Mouse (Mus musculus): ENCODE results near the gene Mgat5. TPM values are rescaled to one million over a fixed set of nuclear protein-coding genes. Genes with fewer than 3 reads are reported as not detected.
A peak's percentile ranks its signal among the peaks of the same experiment; 100 is the strongest.

Gene Mgat5
- polyA plus RNA-seq, 1 experiment from 2014 or later, result 5.9 TPM

DNA sequence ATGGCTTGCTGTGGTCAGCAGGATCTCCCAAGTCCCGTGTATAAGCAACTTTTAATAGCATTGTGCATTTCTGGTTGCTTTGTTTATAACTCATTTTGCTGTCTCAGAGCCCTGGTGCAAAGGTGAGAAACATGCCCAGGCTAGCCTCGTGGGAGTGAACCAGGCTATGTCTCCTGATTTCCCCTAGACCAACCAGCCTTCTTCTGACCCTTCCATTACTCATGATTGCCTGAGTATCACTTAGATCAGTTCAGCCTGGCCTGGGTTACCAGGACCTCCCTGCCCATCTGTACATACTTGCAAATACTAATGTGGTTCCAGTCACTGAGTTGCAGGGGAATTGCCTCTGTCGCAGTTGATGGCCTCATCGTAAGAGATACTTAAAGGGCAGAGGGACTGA is 14.8 kb downstream of the Mgat5 start:
- Histone ChIP-seq H3K9ac (no peak overlapping the region), H3K9me3 (no peaks in the 10 kb centered on the region), H3K4me1 (replicated peaks) (peaks cover 14% of the 10 kb centered on the region; the same call in 1 of the 2 replicates), H3K4me3 (replicated peaks) (no peak overlapping the region), H3K36me3 (no peaks in the 10 kb centered on the region), H3K27me3 (replicated peaks) (no peaks in the 10 kb centered on the region), H3K27ac (no peak overlapping the region), H3K4me2 (replicated peaks) (no peak overlapping the region)
- 75% methylated on average over 4 of the region's 4 CpGs for WGBS
- ATAC-seq, result no peak

DNA sequence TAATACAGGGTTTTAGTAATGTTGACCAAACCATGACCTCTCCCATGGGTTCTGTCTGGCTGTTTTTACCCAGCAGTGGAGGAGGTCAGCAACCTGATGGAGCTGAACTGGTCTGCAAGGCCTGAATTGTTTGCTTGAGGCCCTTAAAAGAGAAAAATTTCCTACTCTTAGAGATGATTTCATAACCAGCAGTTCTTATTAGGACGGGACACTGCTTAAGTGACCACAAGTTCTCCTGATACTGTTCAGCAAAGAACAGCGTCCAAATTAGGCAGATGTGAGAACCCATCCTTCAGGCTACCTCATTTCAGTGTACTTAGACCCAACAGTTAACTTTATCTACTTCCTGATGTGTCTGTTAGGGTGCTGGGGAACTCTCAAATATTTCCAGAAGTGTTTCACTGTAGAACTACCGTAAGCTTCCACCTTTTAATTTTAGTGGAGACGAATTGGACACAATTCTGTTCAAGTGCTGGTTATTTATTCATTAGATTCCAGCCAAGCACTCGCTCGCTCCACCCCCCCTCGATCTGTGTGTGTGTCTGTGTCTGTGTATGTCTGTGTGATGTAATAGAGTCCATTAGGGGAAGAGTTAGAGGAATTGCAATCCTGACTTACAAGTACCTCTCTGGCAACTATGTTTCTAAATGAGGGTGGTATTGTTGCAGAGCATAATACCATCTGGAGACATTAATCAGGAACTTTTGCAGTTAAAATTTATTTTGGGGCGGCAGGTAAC is 17.4 kb downstream of the Mgat5 start:
- H3K4me2 ChIP-seq (replicated peaks), result no peak overlapping the region
- no peaks in the 10 kb centered on the region for H3K36me3 ChIP-seq
- H3K27ac ChIP-seq, result no peak overlapping the region
- no peaks in the 10 kb centered on the region for H3K27me3 ChIP-seq (replicated peaks)
- H3K4me1 ChIP-seq (replicated peaks), result peaks cover 5% of the 10 kb centered on the region; the same call in 1 of the 2 replicates
- no peak for ATAC-seq
- no peak overlapping the region for H3K4me3 ChIP-seq (replicated peaks)
- no peak overlapping the region for H3K9ac ChIP-seq
- H3K9me3 ChIP-seq, result no peaks in the 10 kb centered on the region
- 64% methylated on average over 8 of the region's 8 CpGs for WGBS

DNA sequence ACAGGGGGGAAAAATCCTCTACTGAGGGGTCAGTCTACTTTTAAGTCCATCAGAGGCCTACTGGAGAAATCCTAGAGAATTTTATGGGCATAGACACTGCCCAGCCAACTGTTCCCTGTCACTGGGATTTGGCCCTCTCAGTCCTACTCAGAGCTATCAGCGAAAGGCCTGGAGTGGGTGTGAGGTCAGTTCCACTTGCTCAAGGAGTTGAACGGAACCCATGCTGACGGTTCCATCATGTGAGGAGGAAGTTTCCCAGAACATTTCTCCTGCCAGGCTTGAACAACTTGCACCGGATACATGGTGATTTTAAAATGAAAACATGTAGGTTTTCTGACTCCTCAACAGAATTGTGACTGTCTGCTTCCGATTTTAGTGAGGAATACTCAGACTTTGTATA is 20.2 kb downstream of the Mgat5 start:
- 88% methylated on average over 5 of the region's 5 CpGs for WGBS
- ATAC-seq, result no peak

DNA sequence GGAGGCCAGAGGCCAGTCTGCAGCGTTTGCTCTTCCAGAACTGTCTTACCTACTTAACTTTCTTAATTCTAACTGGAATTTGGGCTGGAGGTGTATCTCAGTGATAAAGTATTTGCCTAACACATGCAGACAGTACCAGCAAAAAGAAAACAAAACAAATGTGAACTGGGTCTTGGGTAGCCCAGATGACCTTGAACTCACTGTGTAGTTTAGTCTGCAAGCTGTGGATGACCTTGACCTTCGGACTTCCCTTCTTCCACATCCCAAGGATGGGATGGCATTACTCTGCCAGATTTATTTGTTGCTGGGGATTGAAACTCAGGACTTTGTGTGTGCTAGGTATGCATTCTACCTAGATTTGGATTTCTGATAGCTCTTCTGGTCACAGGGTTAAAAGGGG is 24.2 kb downstream of the Mgat5 start:
- no peak overlapping the region for H3K27ac ChIP-seq
- no peaks in the 10 kb centered on the region for H3K9me3 ChIP-seq
- no peaks in the 10 kb centered on the region for H3K36me3 ChIP-seq
- H3K9ac ChIP-seq, result no peak overlapping the region
- H3K4me2 ChIP-seq (replicated peaks), result no peak overlapping the region
- H3K4me3 ChIP-seq (replicated peaks), result no peak overlapping the region
- H3K4me1 ChIP-seq (replicated peaks), result 0 out of 2 replicates have a peak, but pooled peaks cover 5% of the 10 kb centered on the region
- H3K27me3 ChIP-seq (replicated peaks), result no peaks in the 10 kb centered on the region
- no peak for ATAC-seq
- WGBS, result 89% methylated on average over 2 of the region's 2 CpGs

More for the DNA sequence above, 20.2 kb downstream of the Mgat5 start:
- Histone ChIP-seq H3K9ac (no peak overlapping the region), H3K9me3 (no peaks in the 10 kb centered on the region), H3K4me3 (replicated peaks) (no peak overlapping the region), H3K27ac (no peak overlapping the region), H3K4me2 (replicated peaks) (no peak overlapping the region), H3K4me1 (replicated peaks) (no peaks in the 10 kb centered on the region), H3K27me3 (replicated peaks) (no peaks in the 10 kb centered on the region), H3K36me3 (no peaks in the 10 kb centered on the region)

DNA sequence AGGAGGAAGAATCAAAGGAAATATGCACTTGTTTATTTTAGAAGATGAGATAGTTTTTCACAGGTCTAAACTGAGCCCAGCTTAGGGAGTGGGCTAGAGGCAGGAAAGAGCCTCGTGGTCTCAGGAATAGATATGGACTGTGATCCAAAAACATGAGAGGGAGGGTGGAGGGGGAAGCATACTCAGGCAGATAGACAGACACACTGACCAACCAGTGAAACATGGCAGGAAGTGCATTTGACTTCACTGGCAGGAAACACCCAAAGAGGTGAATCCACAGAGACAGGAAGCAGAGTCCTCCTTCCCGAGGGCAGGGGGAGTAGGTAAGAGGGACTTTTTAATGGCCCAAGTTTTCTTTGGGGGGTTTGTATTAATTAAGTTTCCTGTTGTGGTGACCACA is 25.7 kb downstream of the Mgat5 start:
- no peak overlapping the region for H3K27ac ChIP-seq
- H3K36me3 ChIP-seq, result no peaks in the 10 kb centered on the region
- H3K4me3 ChIP-seq (replicated peaks), result no peak overlapping the region
- no peak overlapping the region for H3K4me2 ChIP-seq (replicated peaks)
- no peaks in the 10 kb centered on the region for H3K9me3 ChIP-seq
- no peaks in the 10 kb centered on the region for H3K27me3 ChIP-seq (replicated peaks)
- H3K9ac ChIP-seq, result no peak overlapping the region
- WGBS, result 41% methylated on average over 2 of the region's 2 CpGs
- H3K4me1 ChIP-seq (replicated peaks), result 0 out of 2 replicates have a peak, but pooled peaks cover 5% of the 10 kb centered on the region
- ATAC-seq, result no peak

DNA sequence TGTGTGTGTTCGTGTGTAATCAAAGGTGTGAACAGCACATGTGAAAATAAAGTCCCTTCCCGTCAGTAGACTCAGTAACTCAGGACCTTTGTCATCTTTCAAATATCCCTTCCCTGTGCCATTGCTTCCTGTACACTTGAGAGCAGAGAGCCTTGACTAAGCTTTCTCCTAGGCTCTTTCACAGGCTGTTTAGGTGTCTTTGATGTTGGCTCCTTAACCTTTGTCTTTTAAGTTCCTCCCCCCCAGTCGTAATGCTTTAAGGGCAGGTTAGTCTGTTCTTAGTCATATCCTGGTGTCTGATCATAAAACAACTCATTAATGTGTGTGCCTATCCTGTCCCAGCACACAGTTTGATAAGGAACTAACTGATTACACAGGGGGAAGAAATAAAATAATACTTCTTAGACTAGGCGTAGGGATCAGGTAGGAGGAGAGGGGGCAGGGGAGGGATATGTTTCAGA is 28.4 kb downstream of the Mgat5 start:
- ATAC-seq, result peak; percentile 87
- WGBS, result 46% methylated on average over 4 of the region's 4 CpGs
- no peaks in the 10 kb centered on the region for H3K27me3 ChIP-seq (replicated peaks)
- H3K4me3 ChIP-seq (replicated peaks), result no peak overlapping the region
- H3K4me2 ChIP-seq (replicated peaks), result no peak overlapping the region
- no peaks in the 10 kb centered on the region for H3K9me3 ChIP-seq
- 0 out of 2 replicates have a peak, but pooled peaks cover 5% of the 10 kb centered on the region for H3K4me1 ChIP-seq (replicated peaks)
- no peaks in the 10 kb centered on the region for H3K36me3 ChIP-seq
- no peak overlapping the region for H3K9ac ChIP-seq
- H3K27ac ChIP-seq, result peak overlapping the region; percentile 40

DNA sequence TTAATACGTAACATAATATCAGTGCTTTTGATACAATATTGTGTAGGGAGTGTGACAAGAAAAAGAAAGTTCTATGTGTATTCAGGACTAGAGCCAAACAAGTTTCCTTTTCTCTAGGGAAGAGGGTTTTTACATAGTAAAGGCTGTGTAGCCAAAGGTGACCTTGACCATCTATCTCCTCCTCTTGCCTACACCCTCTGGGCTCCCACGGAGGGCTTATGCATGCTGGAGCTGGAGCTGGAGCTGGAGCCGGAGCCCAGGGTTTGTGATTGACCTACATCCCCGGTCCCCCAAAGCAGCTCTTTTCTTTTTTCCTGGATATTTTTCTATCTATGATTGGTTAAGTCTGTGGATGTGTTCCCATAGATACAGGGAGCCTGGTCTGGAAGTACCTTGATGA is 30.3 kb downstream of the Mgat5 start:
- 80% methylated on average over 4 of the region's 4 CpGs for WGBS
- H3K36me3 ChIP-seq, result no peaks in the 10 kb centered on the region
- H3K4me3 ChIP-seq (replicated peaks), result no peak overlapping the region
- H3K27me3 ChIP-seq (replicated peaks), result no peaks in the 10 kb centered on the region
- H3K27ac ChIP-seq, result no peak overlapping the region
- no peaks in the 10 kb centered on the region for H3K9me3 ChIP-seq
- H3K4me2 ChIP-seq (replicated peaks), result no peak overlapping the region
- H3K4me1 ChIP-seq (replicated peaks), result peaks cover 10% of the 10 kb centered on the region; the same call in 1 of the 2 replicates
- no peak for ATAC-seq
- H3K9ac ChIP-seq, result no peak overlapping the region

DNA sequence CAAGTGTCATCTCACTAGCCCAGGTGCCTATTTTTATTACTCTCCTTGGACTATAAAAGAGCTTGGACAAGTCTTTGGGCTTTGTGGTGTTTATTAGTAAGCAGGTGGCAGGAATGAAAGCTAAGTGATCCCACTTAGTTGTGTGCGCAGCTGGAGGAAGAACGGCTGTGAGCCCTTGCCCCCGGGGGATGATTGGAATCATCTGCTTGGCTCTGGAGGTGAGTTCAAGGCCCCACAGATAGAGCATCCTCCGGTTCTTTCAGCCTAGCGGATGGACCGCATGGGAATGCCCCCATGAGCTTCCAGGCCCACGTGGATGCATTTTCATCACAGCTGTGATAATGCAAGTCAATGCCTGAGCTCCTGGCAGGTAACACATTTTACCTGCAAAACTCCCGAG is 31.6 kb downstream of the Mgat5 start:
- Histone ChIP-seq H3K4me1 (replicated peaks) (peaks cover 10% of the 10 kb centered on the region; the same call in 1 of the 2 replicates), H3K27me3 (replicated peaks) (no peaks in the 10 kb centered on the region), H3K27ac (no peak overlapping the region), H3K4me2 (replicated peaks) (no peak overlapping the region), H3K36me3 (no peaks in the 10 kb centered on the region), H3K9ac (no peak overlapping the region), H3K9me3 (no peaks in the 10 kb centered on the region), H3K4me3 (replicated peaks) (no peak overlapping the region)
- 75% methylated on average over 8 of the region's 8 CpGs for WGBS
- no peak for ATAC-seq

DNA sequence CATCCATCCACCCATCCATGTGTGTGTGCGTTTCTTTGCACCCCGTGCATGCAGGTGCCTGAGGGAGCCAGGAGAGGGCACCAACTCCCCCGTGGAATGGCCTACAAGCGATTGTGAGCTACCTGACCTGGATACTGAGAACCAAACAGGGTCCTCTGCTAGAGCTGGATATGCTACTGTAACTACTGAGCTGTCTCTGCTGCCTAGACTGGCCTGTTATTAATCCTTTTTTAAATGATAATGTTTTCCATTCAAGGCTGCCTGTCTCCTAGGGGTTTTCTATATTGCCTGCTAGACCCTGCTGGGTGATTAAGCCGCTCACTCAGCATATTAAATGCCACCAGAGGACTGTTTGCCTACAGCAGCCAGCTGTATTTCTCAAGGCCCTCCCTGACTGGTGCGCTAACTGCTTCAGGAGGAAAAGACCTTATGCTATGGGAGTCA is 34.1 kb downstream of the Mgat5 start:
- H3K9me3 ChIP-seq, result no peaks in the 10 kb centered on the region
- H3K9ac ChIP-seq, result no peak overlapping the region
- WGBS, result 59% methylated on average over 6 of the region's 6 CpGs
- no peaks in the 10 kb centered on the region for H3K27me3 ChIP-seq (replicated peaks)
- H3K27ac ChIP-seq, result no peak overlapping the region
- H3K4me1 ChIP-seq (replicated peaks), result peaks cover 10% of the 10 kb centered on the region; the same call in 1 of the 2 replicates
- H3K36me3 ChIP-seq, result no peaks in the 10 kb centered on the region
- ATAC-seq, result no peak
- H3K4me2 ChIP-seq (replicated peaks), result no peak overlapping the region
- no peak overlapping the region for H3K4me3 ChIP-seq (replicated peaks)

DNA sequence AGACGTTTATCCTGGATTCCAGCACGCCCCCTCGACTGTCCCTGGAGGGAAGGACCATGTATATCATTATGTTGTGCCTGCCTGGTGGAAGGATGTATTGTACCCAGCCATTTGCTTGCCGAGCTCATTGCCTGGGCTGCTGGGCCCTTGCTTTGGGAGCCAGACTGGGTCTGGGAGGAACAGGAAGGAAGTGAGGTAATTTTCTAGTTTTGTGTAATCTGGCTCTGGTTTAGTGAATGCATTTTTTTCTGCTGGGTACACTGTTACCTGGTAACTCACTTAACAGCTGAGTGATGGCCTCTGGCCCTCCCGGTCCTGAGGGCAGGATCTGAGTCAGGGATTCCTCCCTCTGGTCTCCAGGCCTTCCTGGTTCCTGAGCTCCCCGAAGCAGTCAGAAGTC is 35.1 kb downstream of the Mgat5 start:
- no peak overlapping the region for H3K9ac ChIP-seq
- H3K27me3 ChIP-seq (replicated peaks), result no peaks in the 10 kb centered on the region
- no peaks in the 10 kb centered on the region for H3K36me3 ChIP-seq
- no peak overlapping the region for H3K4me2 ChIP-seq (replicated peaks)
- peaks cover 13% of the 10 kb centered on the region for H3K4me1 ChIP-seq (replicated peaks)
- WGBS, result 35% methylated on average over 6 of the region's 6 CpGs
- peak; percentile 46 for ATAC-seq
- H3K9me3 ChIP-seq, result no peaks in the 10 kb centered on the region
- no peak overlapping the region for H3K4me3 ChIP-seq (replicated peaks)
- no peak overlapping the region for H3K27ac ChIP-seq

DNA sequence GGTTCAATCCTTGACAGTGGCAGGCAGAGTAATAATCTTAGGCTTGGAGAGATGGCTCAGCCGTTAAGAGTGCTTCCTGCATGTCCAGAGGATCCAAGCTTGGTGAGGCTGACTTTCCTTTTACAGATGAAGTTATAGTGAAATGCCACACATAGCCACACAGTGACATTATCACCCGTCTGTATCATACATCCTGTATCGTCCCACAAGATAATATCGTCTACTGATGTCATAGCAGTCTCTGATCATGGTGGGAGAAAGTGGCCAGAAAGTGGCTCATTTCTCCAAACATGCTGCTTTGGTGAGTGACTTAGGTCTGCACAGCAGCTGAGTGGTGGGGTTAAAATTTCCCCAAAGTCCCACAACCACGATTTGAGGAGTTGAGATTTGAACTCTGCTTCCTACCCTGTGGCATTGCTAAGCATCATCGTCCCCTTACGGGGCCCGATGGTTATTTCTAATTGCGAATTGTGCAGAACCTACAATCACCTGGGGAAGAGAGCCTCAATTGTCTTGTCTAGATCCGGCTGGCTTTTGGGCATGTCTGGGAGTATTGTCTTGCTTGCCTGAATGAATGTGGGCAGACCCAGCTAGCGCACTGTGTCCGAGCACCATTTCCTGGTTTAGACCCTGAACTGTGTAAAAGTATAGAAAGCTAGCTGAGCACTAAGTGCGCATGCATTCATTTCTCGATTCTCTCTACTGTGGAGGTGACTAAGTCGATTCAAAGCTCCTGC is 37.5 kb downstream of the Mgat5 start:
- Histone ChIP-seq H3K9me3 (no peaks in the 10 kb centered on the region), H3K4me3 (replicated peaks) (no peak overlapping the region), H3K9ac (no peak overlapping the region), H3K27ac (no peak overlapping the region), H3K4me1 (replicated peaks) (peaks cover 13% of the 10 kb centered on the region), H3K4me2 (replicated peaks) (no peak overlapping the region), H3K27me3 (replicated peaks) (no peaks in the 10 kb centered on the region), H3K36me3 (no peaks in the 10 kb centered on the region)
- 85% methylated on average over 15 of the region's 15 CpGs for WGBS
- ATAC-seq, result no peak

DNA sequence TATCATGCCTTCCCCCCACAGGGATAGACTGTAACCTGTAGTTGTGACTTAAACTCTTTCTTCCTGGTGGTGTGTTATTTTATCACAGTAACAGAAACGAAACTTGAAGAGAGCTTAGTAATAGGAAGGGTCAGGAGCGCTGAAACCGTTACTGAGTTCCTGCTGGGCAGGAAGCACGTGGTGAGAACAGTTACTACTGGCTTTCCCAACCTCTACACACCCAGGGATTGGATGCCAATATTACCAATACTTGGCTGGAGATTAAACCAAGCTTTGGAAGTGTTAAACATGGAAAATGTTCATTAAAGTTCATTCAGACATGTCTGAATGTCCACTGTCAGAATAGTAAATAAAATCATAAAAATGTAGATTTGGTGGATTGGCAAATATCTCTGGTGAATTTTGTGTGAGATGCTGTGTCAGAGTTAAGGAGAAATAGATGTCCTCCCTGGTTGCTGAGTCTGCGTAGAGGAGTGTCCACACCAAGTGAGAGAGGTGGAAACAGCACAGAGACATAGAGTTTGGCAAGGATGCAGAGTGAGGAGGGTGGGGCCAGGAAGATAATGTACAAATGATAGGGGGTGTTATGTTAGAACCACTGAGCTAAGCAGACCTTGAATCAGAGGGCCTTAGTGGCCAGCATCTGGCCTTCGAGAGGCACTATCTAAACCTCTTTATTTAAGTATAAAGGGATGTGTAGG is 38.2 kb downstream of the Mgat5 start:
- H3K9ac ChIP-seq, result no peak overlapping the region
- H3K4me2 ChIP-seq (replicated peaks), result no peak overlapping the region
- H3K9me3 ChIP-seq, result no peaks in the 10 kb centered on the region
- H3K27me3 ChIP-seq (replicated peaks), result no peaks in the 10 kb centered on the region
- no peak for ATAC-seq
- peaks cover 16% of the 10 kb centered on the region for H3K4me1 ChIP-seq (replicated peaks)
- WGBS, result 66% methylated on average over 6 of the region's 6 CpGs
- no peak overlapping the region for H3K4me3 ChIP-seq (replicated peaks)
- no peaks in the 10 kb centered on the region for H3K36me3 ChIP-seq
- no peak overlapping the region for H3K27ac ChIP-seq

Data from intestine, embryonic 15.5 days (tissue).